Mouse (Mus musculus): ENCODE measurements at regions not wholly inside any gene's neighbourhood (a gene's known extent, or its start where the extent isn't known, plus 50 kb on each side); places are given as distances from the start of the nearest gene placed in this dataset.

DNA sequence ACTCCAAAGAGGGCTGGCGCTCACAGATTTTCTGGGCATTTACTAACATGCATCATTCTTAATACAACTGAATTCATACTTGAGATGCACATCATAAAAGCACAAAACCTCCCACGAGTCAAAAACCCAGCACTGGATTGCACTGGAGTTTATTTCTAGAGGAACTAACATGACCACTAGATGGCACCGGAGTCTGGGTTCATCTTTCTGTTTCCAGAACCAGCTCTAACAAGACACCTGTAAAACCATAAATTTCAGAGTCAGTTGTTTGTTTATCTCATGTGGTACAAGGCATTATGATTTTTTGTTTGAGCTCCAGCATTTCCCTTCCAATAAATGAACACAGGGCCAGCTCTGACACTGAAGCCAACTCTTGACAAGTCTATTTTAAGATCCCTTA lies 179.2 kb downstream of the Tmem26 start:
- TF ChIP-seq POLR2A (IDR thresholded peaks at IDR 0.05; ENCODE audit: borderline replicate concordance, control insufficient read depth, low read depth, low read length) (no peak), CTCF (IDR thresholded peaks at IDR 0.05; ENCODE audit: control insufficient read depth, insufficient read depth, low read length) (no peak)

All from bone marrow, adult 2 months (tissue).